Mouse (Mus musculus) hindbrain, postnatal 0 days (tissue): Measurements from ENCODE around the gene 4921539E11Rik. TPM values are rescaled to one million over a fixed set of nuclear protein-coding genes. Genes with fewer than 3 reads are reported as not detected.

Experiments
- ATAC-seq: fragments of 200-750 bp; cut with Nextera tagmentation; 2 replicates; pipeline ENCODE4 v1.8.0; 2017; ENCODE audit warnings: mild to moderate bottlenecking, moderate TSS enrichment, moderate library complexity
- DNase-seq: peaks from one replicate; pipeline ENCODE4 v3.0.0-alpha.2; 2015; ENCODE audit warnings: low spot score
- H3K27ac ChIP-seq: fragments of 300-500 bp; sonication (generic); 2 replicates; pipeline ENCODE4 v1.5.1; 2014; ENCODE audit warnings: mild to moderate bottlenecking
- H3K27me3 ChIP-seq: fragments of 300-500 bp; sonication (generic); 2 replicates; pipeline ENCODE4 v1.6.1; 2014; ENCODE audit warnings: low read length, mixed read lengths; ENCODE audit not compliant: insufficient read depth
- H3K36me3 ChIP-seq: fragments of 300-500 bp; sonication (generic); 2 replicates; pipeline ENCODE4 v1.6.1; 2014; ENCODE audit warnings: low read length, mixed read lengths; ENCODE audit not compliant: insufficient read depth
- H3K4me1 ChIP-seq: fragments of 300-500 bp; sonication (generic); 2 replicates; pipeline ENCODE4 v1.6.1; 2014; ENCODE audit warnings: antibody characterized with exemption, low read length, mixed read lengths; ENCODE audit not compliant: insufficient read depth
- H3K4me2 ChIP-seq: fragments of 300-500 bp; sonication (generic); 2 replicates; pipeline ENCODE4 v1.6.1; 2014; ENCODE audit warnings: low read depth, mild to moderate bottlenecking, low read length, moderate library complexity, mixed read lengths
- H3K4me3 ChIP-seq: fragments of 300-500 bp; sonication (generic); 2 replicates; pipeline ENCODE4 v1.5.1; 2014; ENCODE audit warnings: low read length
- H3K9ac ChIP-seq: fragments of 300-500 bp; sonication (generic); replicated peaks from 2 replicates; pipeline ENCODE4 v1.6.1; 2014; ENCODE audit warnings: mild to moderate bottlenecking, low read length, moderate library complexity, mixed read lengths
- H3K9me3 ChIP-seq: fragments of 300-500 bp; sonication (generic); 2 replicates; pipeline ENCODE4 v1.6.1; 2016; ENCODE audit warnings: low read length, mixed read lengths
- CTCF ChIP-seq: IDR thresholded peaks from 2 replicates; pipeline ENCODE4 v1.5.1; 2016; ENCODE audit warnings: antibody characterized with exemption, control low read depth, low read depth
- WGBS: fragments of 180-500 bp; shearing (Covaris S2); extraction: QIAGEN DNeasy Blood & Tissue Kit; methylation state at CpG from one replicate; pipeline ENCODE4 v1.1.7; 2014; 5-methylcytosine and 5-hydroxymethylcytosine counted together
- polyA plus RNA-seq: library from polyadenylated mRNA; unstranded; fragments of >200 nt; fragmentation: Nextera tagmentation; extraction: Ambion mirVana; gene quantifications from 2 replicates; pipeline ENCODE4 v1.2.1, GENCODE M21; 2015
- total RNA-seq: library from RNA; depleted of rRNA; stranded (reverse); fragments of >200 nt; gene quantifications from 2 replicates; pipeline ENCODE4 v1.2.3, GENCODE M21; 2014

The 4921539E11Rik gene
- total and polyA plus RNA-seq, 2 experiments from 2014 or later = not detected

GRCm38 (mm10) chr4:103247249-103247648, 43.4 kb downstream of the 4921539E11Rik start:
- Histone ChIP-seq H3K9ac (no peak overlapping the region), H3K27me3 (no peaks in the 10 kb centered on the region), H3K36me3 (no peaks in the 10 kb centered on the region), H3K27ac (no peak overlapping the region), H3K4me1 (no peaks in the 10 kb centered on the region), H3K9me3 (no peaks in the 10 kb centered on the region), H3K4me2 (no peak overlapping the region), H3K4me3 (no peak overlapping the region)
- no peak for DNase-seq
- WGBS = 91% methylated on average over 3 of the region's 3 CpGs
- no peak for ATAC-seq
- TF ChIP-seq CTCF = no peak

- no peak for DNase-seq
- Histone ChIP-seq H3K9me3 (peaks cover 3% of the 10 kb centered on the region; the same call in 1 of the 2 replicates), H3K27me3 (no peaks in the 10 kb centered on the region), H3K4me3 (no peak overlapping the region), H3K4me2 (no peak overlapping the region), H3K4me1 (no peaks in the 10 kb centered on the region), H3K27ac (no peak overlapping the region), H3K9ac (no peak overlapping the region), H3K36me3 (no peaks in the 10 kb centered on the region)
- no peak for ATAC-seq
- WGBS = 32% methylated on average over 2 of the region's 2 CpGs
- no peak for TF ChIP-seq CTCF
Observed at GRCm38 (mm10) chr4:103232156-103232555, 58.5 kb downstream of the 4921539E11Rik start.

DNA sequence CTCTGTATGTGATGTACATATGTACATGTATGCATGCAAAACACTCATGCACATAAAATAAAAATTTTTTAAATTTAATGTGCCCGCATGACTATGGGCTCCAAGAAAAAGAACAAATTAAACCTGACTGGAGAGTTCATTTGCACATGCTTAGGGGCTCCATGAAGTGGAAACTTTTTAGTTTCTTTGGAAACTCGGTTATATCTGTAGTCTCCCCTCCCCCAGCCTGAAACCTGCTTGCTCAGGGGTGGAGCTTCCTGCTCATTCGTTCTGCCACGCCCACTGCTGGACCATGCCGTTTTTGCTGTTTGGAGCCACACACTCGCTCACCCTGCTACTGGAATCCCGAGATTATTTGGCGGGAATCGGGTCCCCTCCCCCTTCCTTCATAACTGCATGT, 67.8 kb downstream of the 4921539E11Rik start:
- no peak overlapping the region for H3K4me2 ChIP-seq
- H3K36me3 ChIP-seq = no peaks in the 10 kb centered on the region
- no peak overlapping the region for H3K9ac ChIP-seq
- H3K27me3 ChIP-seq = no peaks in the 10 kb centered on the region
- ATAC-seq (no peak), DNase-seq (no peak)
- H3K4me1 ChIP-seq = no peaks in the 10 kb centered on the region
- no peak for TF ChIP-seq CTCF
- no peaks in the 10 kb centered on the region for H3K9me3 ChIP-seq
- no peak overlapping the region for H3K27ac ChIP-seq
- 47% methylated on average over 9 of the region's 9 CpGs for WGBS
- H3K4me3 ChIP-seq = no peak overlapping the region

DNA sequence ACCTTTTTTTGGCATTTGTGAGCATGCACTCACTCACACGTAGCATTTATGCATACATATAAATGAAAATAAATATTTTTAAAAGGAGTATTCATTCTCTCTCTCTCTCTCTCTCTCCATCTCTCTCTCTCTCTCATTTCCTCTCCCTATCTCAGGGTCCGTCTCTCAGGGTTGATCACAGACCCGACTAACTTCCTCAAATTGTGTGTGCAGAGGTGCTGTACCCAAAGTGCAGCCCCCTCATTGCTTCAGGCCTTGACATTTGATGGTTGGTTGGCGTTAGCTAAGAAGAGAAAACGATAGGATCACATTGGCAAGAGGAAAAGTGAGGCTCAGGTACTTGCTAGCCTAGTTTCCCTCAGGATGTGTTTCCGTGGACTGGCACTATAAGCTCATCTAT, 68.9 kb downstream of the 4921539E11Rik start:
- ATAC-seq (no peak), DNase-seq (no peak)
- TF ChIP-seq CTCF = no peak
- H3K4me3 ChIP-seq = no peak overlapping the region
- no peaks in the 10 kb centered on the region for H3K9me3 ChIP-seq
- no peaks in the 10 kb centered on the region for H3K4me1 ChIP-seq
- H3K36me3 ChIP-seq = no peaks in the 10 kb centered on the region
- no peak overlapping the region for H3K4me2 ChIP-seq
- no peaks in the 10 kb centered on the region for H3K27me3 ChIP-seq
- 77% methylated on average over 6 of the region's 6 CpGs for WGBS
- H3K27ac ChIP-seq = no peak overlapping the region
- no peak overlapping the region for H3K9ac ChIP-seq

DNA sequence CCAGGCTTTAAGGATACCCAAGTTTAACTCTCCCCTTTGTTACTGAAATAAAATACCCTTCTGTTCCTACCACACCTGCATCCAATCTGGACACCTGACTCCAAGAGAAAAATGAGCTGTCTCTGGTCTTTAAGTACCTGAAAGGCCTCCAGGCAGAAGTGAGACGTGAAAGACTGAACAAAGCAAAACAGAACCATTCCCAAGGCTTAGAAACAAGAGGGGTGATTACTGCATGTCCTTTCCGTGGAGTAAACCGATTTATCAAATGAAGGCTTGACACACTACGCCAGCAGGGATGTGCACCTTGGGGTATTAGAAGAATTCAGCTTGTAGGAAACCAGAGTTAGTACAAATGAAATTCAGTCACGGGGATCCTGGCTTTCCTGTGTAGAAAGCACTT, 71.7 kb downstream of the 4921539E11Rik start:
- no peaks in the 10 kb centered on the region for H3K9me3 ChIP-seq
- H3K27me3 ChIP-seq = no peaks in the 10 kb centered on the region
- H3K4me3 ChIP-seq = no peak overlapping the region
- H3K36me3 ChIP-seq = no peaks in the 10 kb centered on the region
- TF ChIP-seq CTCF = no peak
- ATAC-seq (no peak), DNase-seq (peak; percentile 17)
- H3K27ac ChIP-seq = no peak overlapping the region
- H3K4me2 ChIP-seq = no peak overlapping the region
- 58% methylated on average over 5 of the region's 5 CpGs for WGBS
- H3K4me1 ChIP-seq = no peaks in the 10 kb centered on the region; the same call in 1 of the 2 replicates
- no peak overlapping the region for H3K9ac ChIP-seq

DNA sequence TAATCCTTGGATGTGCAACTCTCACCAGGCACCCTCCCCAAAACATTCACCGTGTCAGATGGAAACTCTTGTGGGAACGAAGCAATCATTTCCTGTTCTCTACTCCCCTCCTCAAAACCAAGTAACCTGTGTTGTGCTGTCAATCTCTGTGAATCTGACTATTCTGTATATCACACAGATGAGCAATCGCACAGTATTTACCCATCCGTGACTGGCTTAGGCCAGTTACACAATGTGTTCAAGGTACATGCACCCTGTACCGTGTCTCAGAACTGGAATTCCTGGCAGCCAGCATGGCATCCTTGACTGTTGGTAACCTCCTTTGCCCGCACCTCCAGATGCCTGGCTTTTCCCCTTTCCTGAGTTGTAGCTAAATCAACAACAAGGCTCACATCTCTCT, 74.6 kb downstream of the 4921539E11Rik start:
- Histone ChIP-seq H3K4me2 (no peak overlapping the region), H3K4me3 (no peak overlapping the region), H3K27ac (no peak overlapping the region), H3K4me1 (no peaks in the 10 kb centered on the region; the same call in 1 of the 2 replicates), H3K36me3 (no peaks in the 10 kb centered on the region), H3K9me3 (no peaks in the 10 kb centered on the region), H3K27me3 (no peaks in the 10 kb centered on the region), H3K9ac (no peak overlapping the region; the same call in 1 of the 2 replicates)
- DNase-seq (no peak), ATAC-seq (no peak)
- WGBS = 88% methylated on average over 6 of the region's 6 CpGs
- TF ChIP-seq CTCF = no peak

GRCm38 (mm10) chr4:103214925-103215820, 75.5 kb downstream of the 4921539E11Rik start, which contains the start of gene Slc35d1:
TSS of gene Slc35d1 (minus strand) at chr4:103215164.
- Histone ChIP-seq H3K27me3 (no peaks in the 10 kb centered on the region), H3K4me3 (peak within 1 kb of the TSS; percentile 50), H3K4me2 (peak within 1 kb of the TSS; percentile 60), H3K9ac (peak within 1 kb of the TSS; percentile 96), H3K9me3 (no peaks in the 10 kb centered on the region), H3K36me3 (no peaks in the 10 kb centered on the region), H3K4me1 (no peaks in the 10 kb centered on the region; the same call in 1 of the 2 replicates), H3K27ac (peak within 1 kb of the TSS; percentile 99)
- ATAC-seq = peak; percentile 94
- peak; percentile 92 for DNase-seq
- WGBS = 4% methylated on average over 62 of the region's 70 CpGs
- TF ChIP-seq CTCF = peak; percentile 45
